Mouse (Mus musculus) spleen, adult 18-20 months (tissue): ENCODE results near the gene Lingo3.

ENCODE experiments used
- DNase-seq, 2 experiments: peaks; one replicate each; pipeline ENCODE4 v3.0.0; 2022; ENCODE audit warnings: mixed read lengths in 2 of 2

Lingo3 gene

DNA sequence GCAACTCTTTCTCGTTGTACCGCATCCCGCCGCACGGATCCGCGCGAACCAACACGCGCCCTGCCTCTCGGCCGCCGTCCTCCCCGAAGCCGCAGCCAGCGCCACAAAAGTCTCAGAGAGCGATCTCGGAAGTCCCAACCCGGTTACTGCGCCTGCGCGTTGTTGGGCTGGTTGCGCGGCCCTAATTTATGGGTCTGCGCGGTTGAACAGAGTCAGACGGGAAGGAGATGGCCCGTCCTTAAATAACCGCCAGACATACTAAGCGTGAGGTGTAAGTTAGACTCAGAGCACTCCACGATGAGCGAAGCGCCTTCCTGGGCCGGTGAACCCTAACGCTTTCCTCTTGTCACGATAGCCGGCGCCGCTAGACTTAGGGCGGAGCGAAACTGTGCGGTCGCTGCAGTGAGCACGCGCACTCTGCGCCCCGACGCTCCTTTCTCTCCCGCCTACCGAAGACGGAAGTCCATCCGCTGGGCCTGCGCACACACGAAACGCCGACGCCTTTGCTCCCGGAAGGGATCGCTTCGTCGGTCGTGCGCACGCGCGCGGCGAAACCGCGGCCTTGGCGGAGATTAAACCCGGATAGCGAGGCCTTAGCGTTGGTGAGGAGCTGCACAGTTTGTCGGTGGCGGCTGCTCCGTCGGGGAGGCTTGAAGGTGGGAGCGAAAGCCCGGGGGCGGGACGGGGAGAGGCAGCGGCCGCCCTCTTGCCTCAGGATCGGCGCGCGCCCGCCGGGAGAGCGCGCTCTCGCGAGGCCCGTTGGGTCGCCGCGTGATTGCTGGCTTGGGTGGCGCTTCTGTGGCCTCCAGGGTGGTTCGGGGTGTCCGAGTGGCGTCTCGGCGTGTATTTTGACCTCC, 45.5 kb downstream of the Lingo3 start, which contains the start of the genes Sf3a2 and Plekhj1:
Gene Sf3a2, plus strand, starts transcription at position 49 of the 857 bp plus-strand sequence.
Gene Plekhj1, minus strand, starts transcription at position 477 of the 857 bp plus-strand sequence.
- DNase-seq = peak; percentile 91 to 96

DNA sequence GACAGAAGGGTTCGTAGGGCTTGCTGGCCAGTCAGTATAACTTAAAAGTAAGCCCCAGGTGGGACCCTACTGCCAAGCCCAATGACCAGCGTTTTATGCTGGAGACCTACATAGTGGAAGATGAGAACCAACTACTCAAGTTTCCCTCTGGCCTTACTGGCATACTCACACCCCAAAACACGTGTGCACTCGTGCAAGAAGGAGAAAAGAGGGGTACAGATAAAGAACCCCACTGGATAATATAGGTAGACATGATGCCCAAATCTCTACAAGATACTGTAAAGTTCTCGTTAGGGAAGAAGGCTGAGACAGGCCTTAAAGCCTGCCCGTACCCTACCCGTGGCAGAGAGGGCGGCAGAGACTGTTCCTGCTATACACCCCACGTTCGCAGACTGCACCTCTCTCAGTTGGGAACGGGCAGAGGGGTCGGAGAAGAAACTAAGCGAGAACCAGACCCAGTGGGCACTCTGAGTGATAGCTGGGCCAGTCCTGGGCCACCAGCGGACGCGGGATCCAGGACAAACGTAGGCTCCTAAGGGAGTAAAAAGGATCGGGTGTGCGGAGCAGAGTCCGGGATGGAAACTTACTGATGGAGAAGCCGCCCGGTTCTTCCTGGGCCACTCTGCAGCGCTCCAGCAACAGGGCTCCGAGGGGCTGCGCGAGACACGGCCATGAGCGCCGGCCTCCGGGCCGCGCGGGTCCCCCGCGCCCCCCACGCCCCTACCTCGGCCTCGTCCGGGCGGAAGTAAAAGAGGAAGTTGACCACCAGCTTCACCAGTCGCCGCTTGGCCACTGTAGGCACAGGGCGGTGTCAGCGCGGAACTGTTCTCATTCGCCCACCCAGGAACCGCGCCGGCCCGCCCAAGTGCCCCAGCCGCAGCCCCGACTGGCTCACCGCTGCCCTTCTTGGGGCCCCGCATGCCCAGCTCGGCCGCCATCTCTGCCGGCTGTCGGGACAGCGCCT, 46.4 kb downstream of the Lingo3 start:
- no peak for DNase-seq

- no peak for DNase-seq
Measured at GRCm38 (mm10) chr10:80796307-80796848, 47.5 kb downstream of the Lingo3 start.

DNA sequence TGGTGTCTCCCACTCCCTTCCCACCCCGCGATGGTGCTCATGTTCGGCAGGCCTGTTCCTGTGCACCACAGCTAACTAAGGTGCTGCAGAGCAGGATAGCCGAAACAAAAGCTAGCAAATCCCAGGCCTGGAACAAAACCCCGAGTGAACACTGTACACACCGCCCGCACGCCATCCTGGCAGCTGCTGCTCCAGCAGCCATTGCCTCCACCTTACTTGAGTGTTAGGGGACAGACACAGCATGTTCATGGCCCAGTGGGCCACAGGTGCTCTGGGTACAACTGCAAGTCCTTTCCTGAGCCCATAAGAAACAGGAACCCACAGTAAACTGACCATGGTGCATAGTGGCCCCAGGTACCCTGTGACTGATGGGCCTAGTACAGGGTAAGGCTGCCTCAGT, 49.1 kb downstream of the Lingo3 start:
- no peak for DNase-seq

DNA sequence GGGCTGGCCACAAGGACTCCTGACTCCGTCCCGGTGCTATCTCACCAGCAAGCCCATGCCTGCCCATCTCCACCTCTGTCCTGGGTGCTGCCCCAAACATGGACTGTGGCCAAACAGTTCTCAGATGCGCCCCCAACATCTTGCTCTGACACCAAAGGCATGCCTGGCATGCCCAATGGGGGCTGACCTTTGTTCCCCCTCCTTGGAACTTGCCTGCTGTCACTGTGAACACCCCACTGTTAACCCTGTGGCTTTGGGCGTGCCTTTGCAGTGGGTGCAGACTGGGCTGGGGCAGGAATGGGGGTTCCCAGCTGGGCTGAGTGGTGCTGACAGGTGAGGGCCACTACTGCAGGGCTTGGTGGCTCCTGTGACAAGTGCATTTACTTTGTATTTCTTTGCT, 50.0 kb downstream of the Lingo3 start:
- no peak for DNase-seq

DNA sequence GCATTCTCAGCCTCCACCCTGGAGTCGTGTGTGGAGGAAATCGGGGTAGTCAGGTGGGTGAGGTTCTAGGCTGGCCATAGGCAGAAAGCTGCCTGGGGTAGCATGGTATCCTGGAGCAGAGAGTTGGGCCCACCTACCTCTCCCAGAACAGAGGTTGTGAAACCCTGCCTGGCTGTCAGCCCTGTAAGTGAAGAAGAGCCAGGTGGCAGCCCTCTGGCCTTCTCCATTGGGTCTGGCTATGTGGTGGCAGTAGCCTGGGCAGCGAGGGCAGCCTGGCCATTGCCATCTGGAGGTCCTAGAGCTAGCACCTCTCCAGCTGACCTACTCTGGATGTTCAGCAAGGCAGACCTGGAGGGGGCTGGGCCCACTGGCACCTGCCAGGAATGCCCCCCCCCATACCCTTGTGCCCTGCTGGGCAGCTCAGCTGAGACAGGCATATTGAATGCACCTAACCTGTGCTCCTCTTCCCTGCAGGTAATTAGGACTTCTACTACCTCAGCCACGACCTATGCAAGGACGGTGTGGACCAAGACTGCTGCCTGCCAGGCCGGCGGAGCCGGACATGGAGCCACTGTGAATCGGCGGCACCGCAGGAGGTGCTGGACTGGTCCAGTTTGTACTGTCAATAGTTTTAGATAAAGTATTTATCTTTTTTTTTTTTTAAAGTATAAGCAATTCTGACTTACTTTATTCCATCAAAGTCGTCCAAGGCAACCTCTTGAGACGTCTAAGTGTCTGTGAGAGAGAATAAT, 50.6 kb downstream of the Lingo3 start:
- DNase-seq = no peak

DNA sequence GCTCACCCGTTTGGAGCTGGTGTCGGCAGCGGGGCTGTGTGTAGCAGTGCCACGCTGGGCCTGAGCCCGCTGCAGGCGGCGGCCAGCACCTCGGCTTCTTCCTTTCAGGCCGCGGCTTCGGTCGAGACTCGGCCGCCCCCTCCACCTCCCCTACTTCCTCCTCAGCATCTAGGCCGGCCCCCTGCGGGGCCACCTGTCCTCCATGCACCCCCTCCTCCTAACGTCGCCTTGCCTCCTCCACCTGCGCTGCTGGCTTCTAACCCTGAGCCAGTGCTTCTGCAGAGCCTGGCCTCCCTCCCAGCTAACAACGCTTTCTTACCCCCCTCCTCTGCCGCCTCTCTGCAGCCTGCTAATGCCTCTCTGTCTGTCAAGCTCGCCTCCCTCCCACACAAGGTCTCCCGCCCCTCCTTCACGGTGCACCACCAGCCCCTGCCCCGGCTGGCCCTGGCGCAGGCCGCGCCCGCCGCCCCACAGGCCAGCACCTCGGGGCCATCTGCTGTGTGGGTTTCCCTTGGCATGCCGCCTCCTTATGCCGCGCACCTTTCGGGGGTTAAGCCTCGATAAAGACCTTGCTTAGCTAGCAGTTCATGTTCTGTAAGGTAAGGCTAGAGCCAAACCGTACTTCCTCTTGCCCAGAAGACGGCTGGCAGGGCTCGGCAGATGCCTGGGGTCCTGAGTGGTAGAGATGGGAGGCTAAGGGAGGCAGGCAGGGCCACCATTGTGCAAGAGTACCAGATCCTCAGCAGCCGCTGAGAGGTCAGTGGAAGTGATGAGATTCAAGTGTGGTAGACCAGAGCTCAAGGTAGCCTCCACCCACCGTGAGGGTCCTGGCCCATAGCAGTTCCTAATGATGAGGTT, 51.4 kb downstream of the Lingo3 start:
- no peak for DNase-seq

- DNase-seq = no peak
Measured at GRCm38 (mm10) chr10:80791476-80792174, 52.2 kb downstream of the Lingo3 start.

DNA sequence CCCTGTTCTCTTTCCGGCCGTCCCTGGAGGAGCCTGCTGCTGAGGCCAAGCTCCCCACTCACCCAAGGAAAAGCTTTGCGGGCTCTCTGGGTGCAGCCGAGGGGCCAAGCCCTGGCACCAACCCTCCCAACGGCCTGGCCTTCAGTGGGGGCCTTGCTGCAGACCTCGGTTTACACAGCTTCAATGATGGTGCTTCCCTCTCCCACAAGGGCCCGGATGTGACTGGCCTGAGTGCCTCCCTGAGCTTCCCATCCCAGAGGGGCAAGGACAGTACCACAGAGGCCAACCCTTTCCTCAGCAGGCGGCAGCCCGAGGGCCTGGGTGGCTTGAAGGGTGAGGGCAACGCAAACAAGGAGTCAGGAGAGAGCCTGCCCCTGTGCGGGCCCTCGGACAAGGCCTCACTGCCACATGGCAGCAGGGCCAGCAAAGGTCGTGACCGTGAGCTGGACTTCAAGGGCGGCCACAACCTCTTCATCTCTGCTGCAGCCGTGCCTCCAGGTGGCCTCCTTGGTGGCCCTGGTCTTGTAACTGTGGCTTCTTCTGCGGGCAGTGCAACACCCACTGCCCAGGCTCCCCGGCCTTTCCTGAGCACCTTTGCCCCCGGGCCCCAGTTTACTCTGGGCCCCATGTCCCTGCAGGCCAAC, 53.0 kb downstream of the Lingo3 start:
- DNase-seq = no peak

DNA sequence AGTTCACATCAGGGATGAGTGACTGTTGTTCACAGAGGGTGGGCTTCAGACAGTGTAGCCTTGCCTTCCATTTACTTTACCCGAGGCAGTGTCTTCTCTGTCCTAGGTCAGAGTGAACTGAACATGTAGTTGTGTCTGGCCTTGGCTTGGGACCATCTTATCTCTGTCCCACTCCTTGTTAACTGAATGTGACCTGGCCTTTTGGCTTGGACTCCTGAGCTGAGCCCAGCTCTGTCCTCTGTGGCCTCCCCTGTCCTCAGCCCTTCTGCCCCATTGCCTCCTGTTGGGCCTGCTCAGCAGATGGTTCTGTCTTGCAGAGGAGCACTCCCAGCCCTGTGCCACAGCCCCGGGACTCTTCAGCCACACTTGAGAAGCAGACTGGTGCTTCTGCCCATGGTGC, 56.3 kb downstream of the Lingo3 start:
- no peak for DNase-seq

GRCm38 (mm10) chr10:80785963-80786362, 57.9 kb downstream of the Lingo3 start:
- DNase-seq = no peak

DNA sequence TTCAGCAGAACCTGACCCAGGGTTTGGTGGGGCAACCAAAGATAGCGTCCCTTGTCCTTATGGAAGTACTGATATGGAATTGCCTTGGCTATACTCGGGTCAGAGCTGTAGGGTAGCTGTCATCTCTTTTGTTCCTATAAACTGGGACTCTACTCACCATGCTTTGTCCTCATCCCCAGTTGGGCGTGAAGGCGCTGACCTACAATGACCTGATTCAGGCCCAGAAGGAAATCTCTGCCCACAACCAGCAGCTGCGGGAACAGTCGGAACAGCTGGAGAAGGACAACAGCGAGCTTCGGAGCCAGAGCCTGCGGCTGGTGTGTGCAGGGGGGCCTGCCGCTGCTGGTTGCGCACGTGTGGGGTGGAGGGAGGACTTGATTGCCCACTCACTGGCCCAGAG, 59.0 kb downstream of the Lingo3 start:
- DNase-seq = no peak

DNA sequence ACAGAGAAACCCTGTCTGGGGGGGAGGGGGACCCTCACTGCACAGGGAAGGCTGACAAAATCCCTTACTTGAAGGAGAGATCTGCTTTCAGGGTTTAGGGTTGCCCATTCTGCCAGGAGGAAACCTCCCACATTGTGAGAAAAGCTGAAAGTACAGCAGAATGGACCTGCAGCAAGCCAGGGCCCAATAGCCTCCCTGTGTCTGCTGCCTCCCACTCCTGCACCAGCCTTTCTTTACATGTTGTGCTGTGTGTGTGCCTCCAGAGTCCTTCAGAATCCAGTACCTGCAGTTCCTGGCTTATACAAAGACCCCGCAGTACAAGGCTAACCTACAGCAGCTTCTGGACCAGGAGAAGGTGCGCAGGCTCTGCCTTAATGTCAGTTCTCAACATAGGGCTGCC, 59.5 kb downstream of the Lingo3 start:
- DNase-seq = no peak
